Mouse (Mus musculus) cerebellum, adult 9-10 months (tissue): ENCODE data around the gene Zbtb18.

Experiments
- DNase-seq: peaks from one replicate; pipeline ENCODE4 v3.0.0; 2022

Gene Zbtb18

GRCm38 (mm10) chr1:177484280-177484679, 42.1 kb downstream of the Zbtb18 start:
- DNase-seq: no peak

GRCm38 (mm10) chr1:177484680-177485079, 42.5 kb downstream of the Zbtb18 start:
- no peak for DNase-seq

- no peak for DNase-seq
Measured at GRCm38 (mm10) chr1:177489844-177490243, 47.7 kb downstream of the Zbtb18 start.

- DNase-seq: no peak
Measured at GRCm38 (mm10) chr1:177490808-177491207, 48.7 kb downstream of the Zbtb18 start.

- DNase-seq: no peak
Measured at GRCm38 (mm10) chr1:177491280-177491679, 49.1 kb downstream of the Zbtb18 start.

GRCm38 (mm10) chr1:177494306-177494705, 52.2 kb downstream of the Zbtb18 start:
- no peak for DNase-seq

- DNase-seq: no peak
Measured at GRCm38 (mm10) chr1:177494913-177495542, 52.9 kb downstream of the Zbtb18 start.
